Mouse (Mus musculus): ENCODE data around the gene Arsb.

The Arsb gene

GRCm38 (mm10) chr13:93771588-93772278 is at the start of gene Arsb:
TSS of gene Arsb (plus strand) at chr13:93771630.
- DNase-seq (ENCODE audit: low read depth, low spot score): no peak

GRCm38 (mm10) chr13:93721916-93722315 is 49.5 kb upstream of the Arsb start:
- no peak for DNase-seq (ENCODE audit: low read depth, low spot score)

GRCm38 (mm10) chr13:93723455-93723854 is 48.0 kb upstream of the Arsb start:
- no peak for DNase-seq (ENCODE audit: low read depth, low spot score)

GRCm38 (mm10) chr13:93724206-93724605 is 47.2 kb upstream of the Arsb start:
- DNase-seq (ENCODE audit: low read depth, low spot score): no peak

- no peak for DNase-seq (ENCODE audit: low read depth, low spot score)
Measured at GRCm38 (mm10) chr13:93735131-93735636, 36.2 kb upstream of the Arsb start.

GRCm38 (mm10) chr13:93744118-93744517 is 27.3 kb upstream of the Arsb start:
- no peak for DNase-seq (ENCODE audit: low read depth, low spot score)

- no peak for DNase-seq (ENCODE audit: low read depth, low spot score)
Measured at GRCm38 (mm10) chr13:93752597-93753400, 18.6 kb upstream of the Arsb start.

GRCm38 (mm10) chr13:93755084-93755483 is 16.3 kb upstream of the Arsb start:
- DNase-seq (ENCODE audit: low read depth, low spot score): no peak

- DNase-seq (ENCODE audit: low read depth, low spot score): no peak
Measured at GRCm38 (mm10) chr13:93756674-93757073, 14.8 kb upstream of the Arsb start.

- DNase-seq (ENCODE audit: low read depth, low spot score): no peak
Measured at GRCm38 (mm10) chr13:93757514-93757913, 13.9 kb upstream of the Arsb start.

GRCm38 (mm10) chr13:93758149-93758898 is 13.1 kb upstream of the Arsb start:
- DNase-seq (ENCODE audit: low read depth, low spot score): no peak

GRCm38 (mm10) chr13:93761831-93762230 is 9.6 kb upstream of the Arsb start:
- DNase-seq (ENCODE audit: low read depth, low spot score): no peak

- no peak for DNase-seq (ENCODE audit: low read depth, low spot score)
Measured at GRCm38 (mm10) chr13:93762879-93763278, 8.6 kb upstream of the Arsb start.

GRCm38 (mm10) chr13:93764321-93764973 is 7.0 kb upstream of the Arsb start:
- no peak for DNase-seq (ENCODE audit: low read depth, low spot score)

- DNase-seq (ENCODE audit: low read depth, low spot score): no peak
Measured at GRCm38 (mm10) chr13:93771031-93771587, 321 bp upstream of the Arsb start.

- no peak for DNase-seq (ENCODE audit: low read depth, low spot score)
Measured at GRCm38 (mm10) chr13:93772279-93772636, 828 bp downstream of the Arsb start.

GRCm38 (mm10) chr13:93772861-93773260 is 1.4 kb downstream of the Arsb start:
- DNase-seq (ENCODE audit: low read depth, low spot score): no peak

GRCm38 (mm10) chr13:93773704-93774315 is 2.4 kb downstream of the Arsb start:
- no peak for DNase-seq (ENCODE audit: low read depth, low spot score)

- DNase-seq (ENCODE audit: low read depth, low spot score): no peak
Measured at GRCm38 (mm10) chr13:93782823-93783222, 11.4 kb downstream of the Arsb start.

- DNase-seq (ENCODE audit: low read depth, low spot score): no peak
Measured at GRCm38 (mm10) chr13:93785329-93785728, 13.9 kb downstream of the Arsb start.

GRCm38 (mm10) chr13:93786051-93786450 is 14.6 kb downstream of the Arsb start:
- DNase-seq (ENCODE audit: low read depth, low spot score): no peak
